Mouse (Mus musculus) heart, embryonic 16.5 days (tissue): ENCODE data around the gene Cep164. TPM values are rescaled to one million over a fixed set of nuclear protein-coding genes. Genes with fewer than 3 reads are reported as not detected.

Source experiments
- ATAC-seq: fragments of 200-750 bp; cut with Nextera tagmentation; replicated peaks from 2 replicates; pipeline ENCODE4 v1.8.0; 2017; ENCODE audit warnings: moderate number of reproducible peaks; ENCODE audit not compliant: insufficient read depth, low FRiP score; ENCODE audit errors: extremely low read depth
- H3K27ac ChIP-seq: fragments of 300-500 bp; sonication (generic); 2 replicates; pipeline ENCODE4 v1.5.1; 2014; ENCODE audit warnings: mild to moderate bottlenecking, low read length, control low read depth, moderate library complexity
- H3K27me3 ChIP-seq: fragments of 300-500 bp; sonication (generic); 2 replicates; pipeline ENCODE4 v1.6.1; 2014; ENCODE audit warnings: low read length, mixed read lengths; ENCODE audit not compliant: control insufficient read depth, insufficient read depth
- H3K36me3 ChIP-seq: fragments of 300-500 bp; sonication (generic); 2 replicates; pipeline ENCODE4 v1.6.1; 2014; ENCODE audit not compliant: control insufficient read depth, insufficient read depth
- H3K4me1 ChIP-seq: fragments of 300-500 bp; sonication (generic); 2 replicates; pipeline ENCODE4 v1.6.1; 2014; ENCODE audit warnings: low read length, mixed read lengths; ENCODE audit not compliant: control insufficient read depth, insufficient read depth
- H3K4me2 ChIP-seq: fragments of 300-500 bp; sonication (generic); 2 replicates; pipeline ENCODE4 v1.6.1; 2014; ENCODE audit warnings: low read depth, mild to moderate bottlenecking, control low read depth, low read length
- H3K4me3 ChIP-seq: fragments of 300-500 bp; sonication (generic); 2 replicates; pipeline ENCODE4 v1.5.1; 2014; ENCODE audit warnings: mild to moderate bottlenecking, control low read depth, low read length
- H3K9ac ChIP-seq: fragments of 300-500 bp; sonication (generic); 2 replicates; pipeline ENCODE4 v1.6.1; 2014; ENCODE audit warnings: low read length, control low read depth
- H3K9me3 ChIP-seq: fragments of 300-500 bp; sonication (generic); replicated peaks from 2 replicates; pipeline ENCODE4 v1.6.1; 2016; ENCODE audit warnings: low read length; ENCODE audit not compliant: control insufficient read depth
- WGBS: fragments of 180-500 bp; shearing (Covaris S2); extraction: QIAGEN DNeasy Blood & Tissue Kit; methylation state at CpG from one replicate; pipeline ENCODE4 v1.1.7; 2014; 5-methylcytosine and 5-hydroxymethylcytosine counted together
- polyA plus RNA-seq: library from polyadenylated mRNA; unstranded; fragments of >200 nt; fragmentation: Nextera tagmentation; extraction: Ambion mirVana; gene quantifications from 2 replicates; pipeline ENCODE4 v1.2.1, GENCODE M21; 2015

Cep164 gene
- polyA plus RNA-seq, 1 experiment from 2014 or later: 14.7 TPM

DNA sequence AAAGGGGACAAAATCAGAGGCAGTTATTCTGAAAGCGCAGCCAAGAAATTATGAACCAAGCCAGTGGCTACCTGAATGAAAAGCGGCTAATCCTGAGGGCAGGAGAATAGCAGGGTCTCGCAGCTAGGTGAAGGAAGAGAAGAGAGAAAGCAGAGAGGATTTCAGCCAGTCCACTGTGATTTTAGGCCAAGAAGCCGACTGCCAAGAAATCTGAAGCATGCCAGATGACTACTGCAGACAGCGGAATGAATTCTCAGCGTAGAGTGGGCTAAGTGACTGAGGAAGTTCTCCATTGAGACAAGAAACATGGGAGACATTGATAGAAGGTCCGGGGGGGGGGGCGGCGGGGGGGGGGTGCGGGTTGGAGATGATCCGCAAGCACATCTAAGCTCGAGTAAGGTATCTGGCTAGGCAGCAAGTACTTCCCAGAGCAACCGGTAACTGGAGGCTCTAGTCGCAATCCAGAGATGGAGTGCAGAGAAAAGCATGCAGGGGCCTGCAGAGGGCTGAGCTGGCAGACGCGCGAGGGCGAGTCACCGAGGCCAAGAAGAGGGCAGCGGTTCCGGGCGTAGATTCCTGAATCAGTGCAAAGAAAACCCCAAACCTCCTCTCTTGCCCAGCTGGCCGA lies 714 bp downstream of the Cep164 start:
- H3K4me3 ChIP-seq: peak overlapping the region; percentile 61
- H3K9me3 ChIP-seq: peaks cover 8% of the 10 kb centered on the region
- H3K9ac ChIP-seq: peak overlapping the region; percentile 61
- H3K4me2 ChIP-seq: peak overlapping the region; percentile 76
- 0 out of 2 replicates have a peak, but pooled peaks cover 3% of the 10 kb centered on the region for H3K36me3 ChIP-seq
- peaks cover 9% of the 10 kb centered on the region; the same call in 1 of the 2 replicates for H3K4me1 ChIP-seq
- peak overlapping the region; percentile 58 for H3K27ac ChIP-seq
- no peaks in the 10 kb centered on the region for H3K27me3 ChIP-seq
- WGBS: 5% methylated on average over 23 of the region's 23 CpGs
- ATAC-seq: peak; percentile 46; the same call in 1 of the 2 replicates

DNA sequence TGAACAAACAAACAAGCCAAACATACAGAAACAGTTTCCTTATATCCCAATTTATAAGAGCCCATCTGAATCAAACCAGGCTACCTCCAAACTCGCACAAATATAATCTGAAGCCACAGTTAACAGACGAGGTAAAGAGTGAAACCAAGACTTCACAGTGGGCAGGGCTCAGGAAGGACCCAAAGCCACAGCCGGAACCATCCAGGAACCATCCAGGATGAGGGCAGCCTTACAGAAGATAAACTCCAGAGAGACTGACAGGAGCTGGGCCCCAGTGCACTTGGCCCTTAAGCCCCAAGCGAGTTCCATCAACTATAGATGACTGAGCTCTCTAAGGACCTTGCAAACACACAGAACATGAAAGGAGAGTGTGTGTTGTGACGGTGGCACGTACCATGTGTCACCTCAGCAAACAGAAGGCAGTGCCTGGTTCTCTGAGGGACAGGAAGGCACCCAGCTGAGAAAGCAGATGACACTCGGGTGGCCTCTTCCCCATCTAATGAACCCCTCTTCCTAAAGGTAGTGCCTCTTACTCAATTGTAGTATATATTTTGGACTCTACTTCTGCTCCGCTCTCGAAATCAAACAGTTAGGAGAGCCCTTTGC lies 10.0 kb downstream of the Cep164 start:
- Histone ChIP-seq H3K4me2 (no peak overlapping the region), H3K4me3 (no peak overlapping the region), H3K27ac (no peak overlapping the region), H3K27me3 (no peaks in the 10 kb centered on the region), H3K36me3 (peaks cover 14% of the 10 kb centered on the region), H3K4me1 (peaks cover 9% of the 10 kb centered on the region), H3K9me3 (no peaks in the 10 kb centered on the region), H3K9ac (no peak overlapping the region)
- WGBS: 73% methylated on average over 9 of the region's 9 CpGs
- no peak for ATAC-seq

GRCm38 (mm10) chr9:45815525-45815924 lies 13.0 kb downstream of the Cep164 start:
- Histone ChIP-seq H3K27me3 (no peaks in the 10 kb centered on the region), H3K27ac (no peak overlapping the region), H3K9ac (no peak overlapping the region), H3K4me2 (no peak overlapping the region), H3K36me3 (peaks cover 11% of the 10 kb centered on the region; the same call in 1 of the 2 replicates), H3K4me1 (peaks cover 11% of the 10 kb centered on the region), H3K9me3 (no peaks in the 10 kb centered on the region), H3K4me3 (no peak overlapping the region)
- no peak for ATAC-seq
- 74% methylated on average over 10 of the region's 10 CpGs for WGBS

DNA sequence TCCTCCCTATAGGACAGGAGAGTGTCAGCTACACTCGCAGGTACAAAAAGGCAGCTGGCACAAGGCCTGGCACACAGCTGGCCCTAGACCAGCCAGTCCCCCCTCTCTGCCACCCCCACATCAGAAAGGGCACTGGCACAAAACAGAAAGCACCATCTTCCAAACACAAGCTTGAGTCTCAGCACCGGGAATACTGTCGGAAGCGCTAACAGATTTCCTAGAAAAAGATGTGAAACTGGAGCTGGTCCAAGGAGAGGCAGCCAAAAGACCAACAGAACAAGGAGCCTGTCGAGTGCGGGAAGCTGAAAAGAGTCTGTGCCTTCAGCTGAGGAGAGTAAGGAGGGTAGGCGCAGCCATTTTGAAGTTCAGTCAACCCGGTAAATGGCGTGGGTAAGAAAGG lies 13.4 kb downstream of the Cep164 start:
- H3K4me2 ChIP-seq: no peak overlapping the region
- 69% methylated on average over 9 of the region's 9 CpGs for WGBS
- no peak overlapping the region for H3K27ac ChIP-seq
- no peak overlapping the region for H3K9ac ChIP-seq
- peaks cover 11% of the 10 kb centered on the region; the same call in 1 of the 2 replicates for H3K36me3 ChIP-seq
- no peaks in the 10 kb centered on the region for H3K9me3 ChIP-seq
- peaks cover 11% of the 10 kb centered on the region for H3K4me1 ChIP-seq
- no peak for ATAC-seq
- no peaks in the 10 kb centered on the region for H3K27me3 ChIP-seq
- no peak overlapping the region for H3K4me3 ChIP-seq

DNA sequence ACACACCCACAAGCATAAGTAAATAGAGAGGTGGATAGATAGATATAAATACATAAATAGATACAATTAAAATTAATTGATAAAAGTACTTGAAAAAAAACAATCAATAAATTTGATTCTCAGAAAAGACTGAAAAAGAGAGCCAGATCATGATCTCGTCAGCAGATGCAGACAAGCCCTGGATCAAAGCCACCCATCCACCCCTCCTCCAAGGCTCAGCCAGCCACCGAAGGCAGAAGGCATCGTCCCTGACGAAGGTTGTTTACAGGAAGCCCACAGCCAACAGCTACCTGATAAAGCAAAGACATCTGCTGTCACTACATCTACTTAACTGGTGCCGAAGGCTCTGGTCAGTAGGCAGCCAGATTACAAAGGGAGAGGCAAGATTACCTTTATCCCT lies 16.5 kb downstream of the Cep164 start:
- no peak overlapping the region for H3K27ac ChIP-seq
- no peaks in the 10 kb centered on the region for H3K27me3 ChIP-seq
- H3K4me3 ChIP-seq: no peak overlapping the region
- no peak overlapping the region for H3K4me2 ChIP-seq
- no peaks in the 10 kb centered on the region for H3K9me3 ChIP-seq
- H3K4me1 ChIP-seq: peaks cover 4% of the 10 kb centered on the region; the same call in 1 of the 2 replicates
- 55% methylated on average over 5 of the region's 5 CpGs for WGBS
- ATAC-seq: no peak
- H3K36me3 ChIP-seq: 0 out of 2 replicates have a peak, but pooled peaks cover 6% of the 10 kb centered on the region
- no peak overlapping the region for H3K9ac ChIP-seq

DNA sequence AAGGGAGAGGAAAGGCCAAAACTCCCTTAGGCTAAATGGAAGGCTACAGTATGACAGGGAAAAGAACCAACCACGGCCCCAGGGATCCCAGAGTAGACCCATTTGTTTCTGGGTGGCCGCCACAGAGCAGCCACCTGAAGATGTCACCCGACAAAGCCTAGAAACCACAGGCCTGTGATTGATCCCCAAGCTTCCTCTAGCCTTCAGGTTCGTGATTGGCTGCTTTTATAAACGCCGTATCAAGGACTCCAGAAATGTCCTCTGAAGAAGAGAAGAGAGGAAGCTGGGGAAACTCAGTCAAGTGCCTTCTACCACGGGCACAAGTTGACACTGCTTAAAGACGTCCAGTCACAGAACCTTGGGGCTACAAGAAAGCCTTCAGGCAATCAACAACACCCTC lies 20.7 kb downstream of the Cep164 start:
- no peak overlapping the region for H3K4me3 ChIP-seq
- peaks cover 2% of the 10 kb centered on the region; the same call in 1 of the 2 replicates for H3K4me1 ChIP-seq
- no peak for ATAC-seq
- H3K9ac ChIP-seq: no peak overlapping the region
- no peak overlapping the region for H3K27ac ChIP-seq
- peaks cover 4% of the 10 kb centered on the region; the same call in 1 of the 2 replicates for H3K36me3 ChIP-seq
- no peaks in the 10 kb centered on the region for H3K27me3 ChIP-seq
- H3K9me3 ChIP-seq: no peaks in the 10 kb centered on the region
- 80% methylated on average over 8 of the region's 8 CpGs for WGBS
- no peak overlapping the region for H3K4me2 ChIP-seq

DNA sequence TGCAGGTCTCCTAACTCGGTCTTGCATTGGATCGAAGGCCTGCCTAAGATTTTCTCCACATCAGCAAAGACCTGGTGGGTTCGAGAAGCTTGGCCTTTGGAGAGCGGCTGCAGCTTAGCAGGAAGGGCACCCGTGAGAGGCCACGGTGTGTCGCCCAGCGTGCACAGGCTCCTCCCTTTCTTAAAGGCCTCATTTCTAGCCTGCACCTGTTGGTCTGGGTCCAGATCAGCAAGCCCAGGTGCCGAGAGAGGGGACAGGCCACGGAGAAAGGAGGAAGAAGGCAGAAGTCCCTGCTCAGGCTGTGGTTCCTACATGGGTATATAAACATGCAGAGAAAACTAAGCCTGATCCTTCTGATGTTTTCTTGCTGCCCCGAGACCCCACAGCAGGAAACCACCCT lies 21.2 kb downstream of the Cep164 start:
- H3K27me3 ChIP-seq: no peaks in the 10 kb centered on the region
- peaks cover 2% of the 10 kb centered on the region; the same call in 1 of the 2 replicates for H3K4me1 ChIP-seq
- 82% methylated on average over 11 of the region's 11 CpGs for WGBS
- no peak overlapping the region for H3K27ac ChIP-seq
- no peak for ATAC-seq
- H3K9ac ChIP-seq: no peak overlapping the region
- H3K36me3 ChIP-seq: peaks cover 4% of the 10 kb centered on the region; the same call in 1 of the 2 replicates
- no peaks in the 10 kb centered on the region for H3K9me3 ChIP-seq
- H3K4me3 ChIP-seq: no peak overlapping the region
- no peak overlapping the region for H3K4me2 ChIP-seq

GRCm38 (mm10) chr9:45806847-45807246 lies 21.6 kb downstream of the Cep164 start:
- Histone ChIP-seq H3K36me3 (peaks cover 4% of the 10 kb centered on the region; the same call in 1 of the 2 replicates), H3K27me3 (no peaks in the 10 kb centered on the region), H3K4me3 (no peak overlapping the region), H3K9me3 (no peaks in the 10 kb centered on the region), H3K9ac (no peak overlapping the region), H3K27ac (no peak overlapping the region), H3K4me2 (no peak overlapping the region), H3K4me1 (peaks cover 2% of the 10 kb centered on the region; the same call in 1 of the 2 replicates)
- ATAC-seq: no peak
- 92% methylated on average over 11 of the region's 11 CpGs for WGBS

- Histone ChIP-seq H3K4me3 (no peak overlapping the region), H3K27me3 (no peaks in the 10 kb centered on the region), H3K9me3 (no peaks in the 10 kb centered on the region), H3K4me1 (peaks cover 7% of the 10 kb centered on the region), H3K9ac (no peak overlapping the region), H3K4me2 (no peak overlapping the region), H3K27ac (no peak overlapping the region), H3K36me3 (peaks cover 9% of the 10 kb centered on the region; the same call in 1 of the 2 replicates)
- 83% methylated on average over 21 of the region's 21 CpGs for WGBS
- no peak for ATAC-seq
Measured at GRCm38 (mm10) chr9:45803070-45803774, 25.3 kb downstream of the Cep164 start.
